Mouse (Mus musculus) stomach, postnatal 0 days (tissue): ENCODE measurements around the gene Stard13. TPM values are rescaled to one million over a fixed set of nuclear protein-coding genes. Genes with fewer than 3 reads are reported as not detected.

Source experiments
- ATAC-seq: fragments of 200-750 bp; cut with Nextera tagmentation; 2 replicates; pipeline ENCODE4 v1.8.0; 2017; ENCODE audit not compliant: low FRiP score, low TSS enrichment
- DNase-seq: peaks from one replicate; pipeline ENCODE4 v3.0.0-alpha.2; 2016; ENCODE audit warnings: low spot score
- H3K27ac ChIP-seq: fragments of 300-500 bp; sonication (generic); replicated peaks from 2 replicates; pipeline ENCODE4 v1.5.1; 2014; ENCODE audit warnings: mild to moderate bottlenecking, control low read depth
- H3K27me3 ChIP-seq: fragments of 300-500 bp; sonication (generic); 2 replicates; pipeline ENCODE4 v1.6.1; 2014; ENCODE audit warnings: low read length; ENCODE audit not compliant: control insufficient read depth, insufficient read depth
- H3K36me3 ChIP-seq: fragments of 300-500 bp; sonication (generic); 2 replicates; pipeline ENCODE4 v1.6.1; 2014; ENCODE audit warnings: low read length, mixed read lengths; ENCODE audit not compliant: control insufficient read depth, insufficient read depth
- H3K4me1 ChIP-seq: fragments of 300-500 bp; sonication (generic); replicated peaks from 2 replicates; pipeline ENCODE4 v1.6.1; 2014; ENCODE audit warnings: antibody characterized with exemption; ENCODE audit not compliant: control insufficient read depth, insufficient read depth
- H3K4me2 ChIP-seq: fragments of 300-500 bp; sonication (generic); replicated peaks from 2 replicates; pipeline ENCODE4 v1.6.1; 2014; ENCODE audit warnings: low read depth, mild to moderate bottlenecking, control low read depth, moderate library complexity
- H3K4me3 ChIP-seq: fragments of 300-500 bp; sonication (generic); 2 replicates; pipeline ENCODE4 v1.5.1; 2014; ENCODE audit warnings: low read depth, low read length, control low read depth
- H3K9ac ChIP-seq: fragments of 300-500 bp; sonication (generic); 2 replicates; pipeline ENCODE4 v1.6.1; 2014; ENCODE audit warnings: mild to moderate bottlenecking, low read length, control low read depth, mixed read lengths
- H3K9me3 ChIP-seq: fragments of 300-500 bp; sonication (generic); 2 replicates; pipeline ENCODE4 v1.6.1; 2016; ENCODE audit warnings: low read length; ENCODE audit not compliant: control insufficient read depth
- CTCF ChIP-seq: IDR thresholded peaks from 2 replicates; pipeline ENCODE4 v1.5.1; 2016; ENCODE audit warnings: antibody characterized with exemption, low read depth, mild to moderate bottlenecking, moderate library complexity
- EP300 ChIP-seq: optimal IDR thresholded peaks from 2 replicates; pipeline ENCODE3; 2016; ENCODE audit warnings: antibody characterized with exemption
- WGBS: fragments of 180-500 bp; shearing (Covaris S2); extraction: QIAGEN DNeasy Blood & Tissue Kit; methylation state at CpG from one replicate; pipeline ENCODE4 v1.1.7; 2014; 5-methylcytosine and 5-hydroxymethylcytosine counted together
- polyA plus RNA-seq: library from polyadenylated mRNA; unstranded; fragments of >200 nt; fragmentation: Nextera tagmentation; extraction: Ambion mirVana; gene quantifications from 2 replicates; pipeline ENCODE4 v1.2.1, GENCODE M21; 2015

The Stard13 gene
- polyA plus RNA-seq, 1 experiment from 2014 or later: 6.1 TPM

DNA sequence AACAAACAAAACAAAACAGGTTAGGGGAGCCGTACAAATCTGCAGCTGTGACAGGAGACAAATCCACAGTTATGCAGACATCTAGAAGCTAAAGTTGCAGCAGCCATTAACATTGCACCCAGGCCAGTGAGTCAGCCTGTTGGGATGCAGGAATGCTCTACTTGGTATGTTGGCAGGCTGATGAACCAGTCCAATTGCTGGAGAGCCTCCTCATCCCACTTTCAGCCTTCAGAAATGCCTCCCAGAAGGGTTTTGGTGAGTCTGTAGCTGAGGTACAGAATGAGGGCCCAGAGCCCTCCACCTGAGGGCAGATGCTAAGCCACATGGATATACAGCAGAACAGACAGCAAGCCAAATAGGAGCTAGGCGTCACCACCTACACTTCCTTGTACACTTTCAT, 164.1 kb downstream of the Stard13 start:
- Histone ChIP-seq H3K9ac (no peak overlapping the region), H3K4me1 (no peaks in the 10 kb centered on the region), H3K4me2 (no peak overlapping the region), H3K27ac (no peak overlapping the region), H3K4me3 (no peak overlapping the region), H3K9me3 (no peaks in the 10 kb centered on the region), H3K27me3 (no peaks in the 10 kb centered on the region), H3K36me3 (no peaks in the 10 kb centered on the region)
- DNase-seq (no peak), ATAC-seq (0 out of 2 replicates have a peak, but pooled peaks have one; percentile 38)
- TF ChIP-seq EP300: no peak
- no peak for TF ChIP-seq CTCF
- 52% methylated on average over 2 of the region's 2 CpGs for WGBS

DNA sequence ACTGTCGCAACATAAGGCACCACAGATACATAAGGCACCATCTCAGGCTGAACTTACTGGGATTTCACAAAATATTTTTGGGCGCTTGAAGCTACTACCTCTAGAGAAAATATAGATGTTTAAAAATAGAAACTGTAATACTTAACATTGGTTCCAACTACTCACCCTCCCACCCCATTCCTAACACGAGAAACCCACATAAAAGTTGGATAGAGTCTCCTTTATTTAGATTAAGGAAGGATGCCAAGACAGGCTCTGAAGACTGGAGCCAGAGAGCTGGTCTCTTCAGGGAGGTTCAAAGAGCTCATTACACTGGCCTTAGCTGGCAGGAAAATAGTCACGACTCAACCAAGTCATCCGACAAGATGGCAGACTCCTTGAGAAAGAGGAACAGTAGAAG, 167.6 kb downstream of the Stard13 start:
- Histone ChIP-seq H3K9ac (no peak overlapping the region), H3K4me3 (no peak overlapping the region), H3K4me1 (no peaks in the 10 kb centered on the region), H3K27ac (no peak overlapping the region), H3K4me2 (no peak overlapping the region), H3K27me3 (no peaks in the 10 kb centered on the region), H3K36me3 (peaks cover 14% of the 10 kb centered on the region; the same call in 1 of the 2 replicates), H3K9me3 (no peaks in the 10 kb centered on the region)
- DNase-seq (no peak), ATAC-seq (no peak)
- 57% methylated on average over 5 of the region's 5 CpGs for WGBS
- no peak for TF ChIP-seq EP300
- no peak for TF ChIP-seq CTCF

DNA sequence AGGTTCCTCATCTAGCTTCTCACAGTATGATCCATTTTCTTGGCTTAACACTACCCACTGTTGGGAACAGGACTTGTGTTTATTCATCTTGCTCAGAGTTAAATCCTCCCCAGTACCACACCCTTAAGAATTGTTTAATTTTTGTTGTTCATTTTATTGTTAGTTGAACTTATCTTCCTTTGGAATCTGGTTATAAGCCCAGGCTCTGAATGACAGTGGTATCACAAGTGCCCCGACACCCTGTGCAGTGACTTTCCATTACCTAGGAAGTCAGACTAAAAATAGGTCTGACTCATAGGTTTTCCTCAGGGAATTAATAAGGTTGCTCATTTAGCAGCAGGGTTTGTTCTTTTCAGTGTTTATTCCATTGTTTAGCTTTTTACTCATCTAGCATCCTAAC, 168.4 kb downstream of the Stard13 start:
- H3K4me2 ChIP-seq: no peak overlapping the region
- ATAC-seq (no peak), DNase-seq (no peak)
- WGBS: 30% methylated on average over 1 of the region's 1 CpGs
- H3K36me3 ChIP-seq: peaks cover 14% of the 10 kb centered on the region; the same call in 1 of the 2 replicates
- no peak overlapping the region for H3K4me3 ChIP-seq
- no peaks in the 10 kb centered on the region for H3K27me3 ChIP-seq
- H3K9me3 ChIP-seq: no peaks in the 10 kb centered on the region
- no peak overlapping the region for H3K27ac ChIP-seq
- no peak overlapping the region for H3K9ac ChIP-seq
- H3K4me1 ChIP-seq: no peaks in the 10 kb centered on the region
- TF ChIP-seq CTCF (no peak), EP300 (no peak)

DNA sequence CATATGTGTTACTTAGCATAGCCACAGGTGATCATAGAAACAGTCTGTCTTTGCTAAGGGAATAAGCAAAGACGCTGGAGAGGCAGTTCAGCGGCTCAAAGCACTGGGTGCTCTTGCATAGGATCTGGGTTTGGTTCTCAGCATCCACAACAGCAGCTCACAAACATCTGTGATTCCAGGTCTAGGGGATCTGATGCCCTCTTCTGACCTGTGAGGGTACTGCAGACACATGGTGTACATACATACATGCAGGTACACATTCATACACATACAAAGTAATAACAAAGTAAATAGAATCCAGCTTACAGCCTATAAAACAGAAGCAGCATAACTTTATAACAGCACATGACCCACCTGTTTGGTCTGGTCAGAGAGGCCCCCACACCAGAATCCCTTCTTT, 171.7 kb downstream of the Stard13 start:
- H3K36me3 ChIP-seq: peaks cover 18% of the 10 kb centered on the region; the same call in 1 of the 2 replicates
- no peaks in the 10 kb centered on the region for H3K27me3 ChIP-seq
- H3K4me3 ChIP-seq: no peak overlapping the region
- peaks cover 3% of the 10 kb centered on the region; the same call in 1 of the 2 replicates for H3K4me1 ChIP-seq
- 79% methylated on average over 2 of the region's 2 CpGs for WGBS
- no peak overlapping the region for H3K4me2 ChIP-seq
- no peaks in the 10 kb centered on the region for H3K9me3 ChIP-seq
- no peak overlapping the region for H3K27ac ChIP-seq
- peak; percentile 47 for TF ChIP-seq CTCF
- TF ChIP-seq EP300: no peak
- ATAC-seq (no peak), DNase-seq (no peak)
- no peak overlapping the region for H3K9ac ChIP-seq

GRCm38 (mm10) chr5:151060476-151060875, 173.2 kb downstream of the Stard13 start:
- H3K4me2 ChIP-seq: no peak overlapping the region
- peak; percentile 37 for DNase-seq

GRCm38 (mm10) chr5:151059772-151060171, 173.9 kb downstream of the Stard13 start:
- ATAC-seq (no peak), DNase-seq (no peak)
- Histone ChIP-seq H3K4me2 (no peak overlapping the region), H3K36me3 (peaks cover 21% of the 10 kb centered on the region; the same call in 1 of the 2 replicates), H3K4me1 (peaks cover 6% of the 10 kb centered on the region; the same call in 1 of the 2 replicates), H3K9ac (no peak overlapping the region), H3K9me3 (no peaks in the 10 kb centered on the region), H3K4me3 (no peak overlapping the region), H3K27ac (no peak overlapping the region), H3K27me3 (no peaks in the 10 kb centered on the region)
- TF ChIP-seq EP300 (peak; percentile 33), CTCF (no peak)
- 63% methylated on average over 5 of the region's 5 CpGs for WGBS

More at GRCm38 (mm10) chr5:151060476-151060875, 173.2 kb downstream of the Stard13 start:
- Histone ChIP-seq H3K9me3 (no peaks in the 10 kb centered on the region), H3K36me3 (peaks cover 19% of the 10 kb centered on the region; the same call in 1 of the 2 replicates), H3K4me3 (no peak overlapping the region), H3K27me3 (no peaks in the 10 kb centered on the region), H3K27ac (peak overlapping the region; percentile 63), H3K4me1 (peaks cover 4% of the 10 kb centered on the region; the same call in 1 of the 2 replicates), H3K9ac (no peak overlapping the region)
- 48% methylated on average over 12 of the region's 12 CpGs for WGBS
- TF ChIP-seq CTCF: peak; percentile 27; the same call in 1 of the 2 replicates
- TF ChIP-seq EP300: no peak
- ATAC-seq: peak; percentile 73
